Mouse (Mus musculus): ENCODE measurements at regions not wholly inside any gene's neighbourhood (a gene's known extent, or its start where the extent isn't known, plus 50 kb on each side); places are given as distances from the start of the nearest gene placed in this dataset.

- Histone ChIP-seq H3K27ac (no peak overlapping the region), H3K4me3 (ENCODE audit: inconsistent target) (no peak overlapping the region)
- WGBS (ENCODE audit: missing documents), result 85% methylated on average over 8 of the region's 8 CpGs
Measured at GRCm38 (mm10) chr7:145040871-145041270, 101.1 kb upstream of the Ccnd1 start.

GRCm38 (mm10) chr7:145034385-145034784 lies 94.7 kb upstream of the Ccnd1 start:
- H3K27ac ChIP-seq, result no peak overlapping the region
- no peaks in the 10 kb centered on the region for H3K36me3 ChIP-seq (ENCODE audit: inconsistent target)
- 50% methylated on average over 1 of the region's 1 CpGs for WGBS (ENCODE audit: missing documents)
- H3K79me2 ChIP-seq (ENCODE audit: inconsistent target), result no peaks in the 10 kb centered on the region
- H3K4me3 ChIP-seq (ENCODE audit: inconsistent target), result no peak overlapping the region

More at GRCm38 (mm10) chr7:145040871-145041270, 101.1 kb upstream of the Ccnd1 start:
- H3K36me3 ChIP-seq (ENCODE audit: inconsistent target), result no peaks in the 10 kb centered on the region
- no peaks in the 10 kb centered on the region for H3K79me2 ChIP-seq (ENCODE audit: inconsistent target)

GRCm38 (mm10) chr7:145031275-145031674 lies 91.5 kb upstream of the Ccnd1 start:
- no peaks in the 10 kb centered on the region for H3K79me2 ChIP-seq (ENCODE audit: inconsistent target)
- peak overlapping the region; percentile 2; the same call in 1 of the 2 replicates for H3K4me3 ChIP-seq (ENCODE audit: inconsistent target)
- H3K27ac ChIP-seq, result peak overlapping the region; percentile 93
- no peaks in the 10 kb centered on the region for H3K36me3 ChIP-seq (ENCODE audit: inconsistent target)
- 67% methylated on average over 7 of the region's 7 CpGs for WGBS (ENCODE audit: missing documents)

GRCm38 (mm10) chr7:145030635-145031141 lies 91.0 kb upstream of the Ccnd1 start:
- peak overlapping the region; percentile 93 for H3K27ac ChIP-seq
- peak overlapping the region; percentile 2; the same call in 1 of the 2 replicates for H3K4me3 ChIP-seq (ENCODE audit: inconsistent target)

GRCm38 (mm10) chr7:145029622-145030021 lies 89.9 kb upstream of the Ccnd1 start:
- WGBS (ENCODE audit: missing documents), result 65% methylated on average over 4 of the region's 4 CpGs
- H3K4me3 ChIP-seq (ENCODE audit: inconsistent target), result no peak overlapping the region
- no peaks in the 10 kb centered on the region for H3K79me2 ChIP-seq (ENCODE audit: inconsistent target)
- H3K36me3 ChIP-seq (ENCODE audit: inconsistent target), result no peaks in the 10 kb centered on the region
- peak overlapping the region; percentile 93 for H3K27ac ChIP-seq

More at GRCm38 (mm10) chr7:145030635-145031141, 91.0 kb upstream of the Ccnd1 start:
- Histone ChIP-seq H3K36me3 (ENCODE audit: inconsistent target) (no peaks in the 10 kb centered on the region), H3K79me2 (ENCODE audit: inconsistent target) (no peaks in the 10 kb centered on the region)
- 2% methylated on average over 22 of the region's 22 CpGs for WGBS (ENCODE audit: missing documents)

GRCm38 (mm10) chr7:145029124-145029523 lies 89.4 kb upstream of the Ccnd1 start:
- peak overlapping the region; percentile 93 for H3K27ac ChIP-seq
- no peaks in the 10 kb centered on the region for H3K79me2 ChIP-seq (ENCODE audit: inconsistent target)
- H3K4me3 ChIP-seq (ENCODE audit: inconsistent target), result no peak overlapping the region
- H3K36me3 ChIP-seq (ENCODE audit: inconsistent target), result no peaks in the 10 kb centered on the region
- WGBS (ENCODE audit: missing documents), result 19% methylated on average over 4 of the region's 4 CpGs

GRCm38 (mm10) chr7:145027061-145027460 lies 87.3 kb upstream of the Ccnd1 start:
- 84% methylated on average over 4 of the region's 4 CpGs for WGBS (ENCODE audit: missing documents)
- no peaks in the 10 kb centered on the region for H3K79me2 ChIP-seq (ENCODE audit: inconsistent target)
- H3K27ac ChIP-seq, result 0 out of 2 replicates have a peak overlapping the region, but pooled peaks have one; percentile 4
- no peak overlapping the region for H3K4me3 ChIP-seq (ENCODE audit: inconsistent target)
- no peaks in the 10 kb centered on the region for H3K36me3 ChIP-seq (ENCODE audit: inconsistent target)

- Histone ChIP-seq H3K79me2 (ENCODE audit: inconsistent target) (no peaks in the 10 kb centered on the region), H3K36me3 (ENCODE audit: inconsistent target) (no peaks in the 10 kb centered on the region), H3K4me3 (ENCODE audit: inconsistent target) (no peak overlapping the region), H3K27ac (peak overlapping the region; percentile 27; the same call in 1 of the 2 replicates)
- 81% methylated on average over 5 of the region's 5 CpGs for WGBS (ENCODE audit: missing documents)
Measured at GRCm38 (mm10) chr7:145026014-145026285, 86.2 kb upstream of the Ccnd1 start.

GRCm38 (mm10) chr7:145025186-145026013 lies 85.7 kb upstream of the Ccnd1 start:
- WGBS (ENCODE audit: missing documents), result 42% methylated on average over 4 of the region's 6 CpGs
- H3K79me2 ChIP-seq (ENCODE audit: inconsistent target), result no peaks in the 10 kb centered on the region
- H3K4me3 ChIP-seq (ENCODE audit: inconsistent target), result no peak overlapping the region
- H3K36me3 ChIP-seq (ENCODE audit: inconsistent target), result no peaks in the 10 kb centered on the region
- H3K27ac ChIP-seq, result peak overlapping the region; percentile 27; the same call in 1 of the 2 replicates

GRCm38 (mm10) chr7:145024651-145025050 lies 84.9 kb upstream of the Ccnd1 start:
- WGBS (ENCODE audit: missing documents), result 94% methylated on average over 2 of the region's 2 CpGs
- H3K27ac ChIP-seq, result no peak overlapping the region
- H3K4me3 ChIP-seq (ENCODE audit: inconsistent target), result no peak overlapping the region
- no peaks in the 10 kb centered on the region for H3K79me2 ChIP-seq (ENCODE audit: inconsistent target)
- H3K36me3 ChIP-seq (ENCODE audit: inconsistent target), result no peaks in the 10 kb centered on the region

GRCm38 (mm10) chr7:145019137-145019536 lies 79.4 kb upstream of the Ccnd1 start:
- no peak overlapping the region for H3K27ac ChIP-seq
- H3K79me2 ChIP-seq (ENCODE audit: inconsistent target), result no peaks in the 10 kb centered on the region
- no peak overlapping the region for H3K4me3 ChIP-seq (ENCODE audit: inconsistent target)
- 52% methylated on average over 2 of the region's 2 CpGs for WGBS (ENCODE audit: missing documents)
- H3K36me3 ChIP-seq (ENCODE audit: inconsistent target), result no peaks in the 10 kb centered on the region

GRCm38 (mm10) chr7:145018149-145018548 lies 78.4 kb upstream of the Ccnd1 start:
- no peaks in the 10 kb centered on the region for H3K36me3 ChIP-seq (ENCODE audit: inconsistent target)
- H3K4me3 ChIP-seq (ENCODE audit: inconsistent target), result no peak overlapping the region
- H3K79me2 ChIP-seq (ENCODE audit: inconsistent target), result no peaks in the 10 kb centered on the region
- WGBS (ENCODE audit: missing documents), result 53% methylated on average over 3 of the region's 3 CpGs
- no peak overlapping the region for H3K27ac ChIP-seq

- WGBS (ENCODE audit: missing documents), result 94% methylated on average over 19 of the region's 22 CpGs
Measured at GRCm38 (mm10) chr7:145015463-145016085, 75.8 kb upstream of the Ccnd1 start.

GRCm38 (mm10) chr7:145010757-145011156 lies 71.0 kb upstream of the Ccnd1 start:
- 74% methylated on average over 4 of the region's 4 CpGs for WGBS (ENCODE audit: missing documents)
- H3K79me2 ChIP-seq (ENCODE audit: inconsistent target), result no peaks in the 10 kb centered on the region
- no peak overlapping the region for H3K27ac ChIP-seq
- H3K36me3 ChIP-seq (ENCODE audit: inconsistent target), result no peaks in the 10 kb centered on the region
- H3K4me3 ChIP-seq (ENCODE audit: inconsistent target), result no peak overlapping the region

More at GRCm38 (mm10) chr7:145015463-145016085, 75.8 kb upstream of the Ccnd1 start:
- H3K27ac ChIP-seq, result no peak overlapping the region
- no peak overlapping the region for H3K4me3 ChIP-seq (ENCODE audit: inconsistent target)
- no peaks in the 10 kb centered on the region for H3K79me2 ChIP-seq (ENCODE audit: inconsistent target)
- H3K36me3 ChIP-seq (ENCODE audit: inconsistent target), result no peaks in the 10 kb centered on the region

GRCm38 (mm10) chr7:145010004-145010403 lies 70.3 kb upstream of the Ccnd1 start:
- H3K27ac ChIP-seq, result no peak overlapping the region
- no peak overlapping the region for H3K4me3 ChIP-seq (ENCODE audit: inconsistent target)
- no peaks in the 10 kb centered on the region for H3K36me3 ChIP-seq (ENCODE audit: inconsistent target)
- WGBS (ENCODE audit: missing documents), result 63% methylated on average over 3 of the region's 3 CpGs
- no peaks in the 10 kb centered on the region for H3K79me2 ChIP-seq (ENCODE audit: inconsistent target)
